Mouse (Mus musculus) embryonic facial prominence, embryonic 15.5 days (tissue): ENCODE results near the gene Ccsap. TPM values are rescaled to one million over a fixed set of nuclear protein-coding genes. Genes with fewer than 3 reads are reported as not detected.

Experiments
- ATAC-seq: fragments of 200-750 bp; cut with Nextera tagmentation; 2 replicates; pipeline ENCODE4 v1.8.0; 2017; ENCODE audit warnings: low read depth, moderate TSS enrichment; ENCODE audit not compliant: insufficient number of reproducible peaks, low FRiP score, low TSS enrichment
- H3K27ac ChIP-seq: fragments of 300-500 bp; sonication (generic); replicated peaks from 2 replicates; pipeline ENCODE4 v1.5.1; 2015; ENCODE audit warnings: mild to moderate bottlenecking, inconsistent platforms
- H3K27me3 ChIP-seq: fragments of 300-500 bp; sonication (generic); 2 replicates; pipeline ENCODE4 v1.6.1; 2015; ENCODE audit warnings: inconsistent platforms
- H3K36me3 ChIP-seq: fragments of 300-500 bp; sonication (generic); 2 replicates; pipeline ENCODE4 v1.6.1; 2015; ENCODE audit warnings: mild to moderate bottlenecking, inconsistent platforms
- H3K4me1 ChIP-seq: fragments of 300-500 bp; sonication (generic); 2 replicates; pipeline ENCODE4 v1.6.1; 2015; ENCODE audit warnings: inconsistent platforms
- H3K4me2 ChIP-seq: fragments of 300-500 bp; sonication (generic); replicated peaks from 2 replicates; pipeline ENCODE4 v1.6.1; 2015; ENCODE audit warnings: mild to moderate bottlenecking, inconsistent platforms
- H3K4me3 ChIP-seq: fragments of 300-500 bp; sonication (generic); replicated peaks from 2 replicates; pipeline ENCODE4 v1.5.1; 2015; ENCODE audit warnings: mild to moderate bottlenecking, inconsistent platforms
- H3K9ac ChIP-seq: fragments of 300-500 bp; sonication (generic); 2 replicates; pipeline ENCODE4 v1.6.1; 2015; ENCODE audit warnings: inconsistent platforms
- H3K9me3 ChIP-seq: fragments of 300-500 bp; sonication (generic); replicated peaks from 2 replicates; pipeline ENCODE4 v1.6.1; 2016; ENCODE audit warnings: inconsistent platforms
- WGBS: fragments of 180-500 bp; shearing (Covaris S2); methylation state at CpG from one replicate; pipeline ENCODE4 v1.1.7; 2015; 5-methylcytosine and 5-hydroxymethylcytosine counted together
- polyA plus RNA-seq: library from polyadenylated mRNA; unstranded; fragments of >200 nt; fragmentation: Nextera tagmentation; extraction: Ambion mirVana; gene quantifications from 2 replicates; pipeline ENCODE4 v1.2.1, GENCODE M21; 2015

Gene Ccsap
- polyA plus RNA-seq, 1 experiment from 2014 or later: 6.5 TPM

GRCm38 (mm10) chr8:123854252-123854651 is 5.8 kb downstream of the Ccsap start:
- H3K4me2 ChIP-seq: no peak overlapping the region
- WGBS: 68% methylated on average over 1 of the region's 1 CpGs

GRCm38 (mm10) chr8:123851590-123851989 is 8.4 kb downstream of the Ccsap start:
- H3K27me3 ChIP-seq: no peaks in the 10 kb centered on the region
- no peaks in the 10 kb centered on the region for H3K9me3 ChIP-seq
- H3K4me2 ChIP-seq: no peak overlapping the region
- no peak overlapping the region for H3K27ac ChIP-seq
- WGBS: 68% methylated on average over 5 of the region's 5 CpGs
- H3K4me3 ChIP-seq: no peak overlapping the region
- H3K36me3 ChIP-seq: no peaks in the 10 kb centered on the region
- H3K4me1 ChIP-seq: no peaks in the 10 kb centered on the region
- no peak overlapping the region for H3K9ac ChIP-seq
- ATAC-seq: no peak

More at GRCm38 (mm10) chr8:123854252-123854651, 5.8 kb downstream of the Ccsap start:
- H3K4me3 ChIP-seq: no peak overlapping the region
- H3K27me3 ChIP-seq: no peaks in the 10 kb centered on the region
- peaks cover 10% of the 10 kb centered on the region for H3K4me1 ChIP-seq
- H3K9ac ChIP-seq: no peak overlapping the region
- no peak overlapping the region for H3K27ac ChIP-seq
- H3K9me3 ChIP-seq: no peaks in the 10 kb centered on the region
- ATAC-seq: no peak
- no peaks in the 10 kb centered on the region for H3K36me3 ChIP-seq

GRCm38 (mm10) chr8:123849352-123849751 is 10.7 kb downstream of the Ccsap start:
- Histone ChIP-seq H3K4me1 (0 out of 2 replicates have a peak, but pooled peaks cover 2% of the 10 kb centered on the region), H3K36me3 (no peaks in the 10 kb centered on the region), H3K9me3 (no peaks in the 10 kb centered on the region), H3K4me2 (no peak overlapping the region), H3K27ac (no peak overlapping the region), H3K4me3 (no peak overlapping the region), H3K27me3 (no peaks in the 10 kb centered on the region), H3K9ac (no peak overlapping the region)
- 83% methylated on average over 4 of the region's 4 CpGs for WGBS
- no peak for ATAC-seq

GRCm38 (mm10) chr8:123847546-123847945 is 12.5 kb downstream of the Ccsap start:
- H3K36me3 ChIP-seq: no peaks in the 10 kb centered on the region
- 59% methylated on average over 3 of the region's 3 CpGs for WGBS
- no peak for ATAC-seq
- H3K4me2 ChIP-seq: no peak overlapping the region
- H3K27ac ChIP-seq: no peak overlapping the region
- H3K4me3 ChIP-seq: no peak overlapping the region
- H3K4me1 ChIP-seq: 0 out of 2 replicates have a peak, but pooled peaks cover 2% of the 10 kb centered on the region
- no peaks in the 10 kb centered on the region for H3K27me3 ChIP-seq
- no peaks in the 10 kb centered on the region for H3K9me3 ChIP-seq
- H3K9ac ChIP-seq: no peak overlapping the region

- Histone ChIP-seq H3K9me3 (no peaks in the 10 kb centered on the region), H3K4me1 (0 out of 2 replicates have a peak, but pooled peaks cover 2% of the 10 kb centered on the region), H3K36me3 (no peaks in the 10 kb centered on the region), H3K27me3 (no peaks in the 10 kb centered on the region), H3K9ac (no peak overlapping the region), H3K27ac (no peak overlapping the region), H3K4me3 (no peak overlapping the region), H3K4me2 (no peak overlapping the region)
- WGBS: 85% methylated on average over 12 of the region's 12 CpGs
- no peak for ATAC-seq
These were observed 13.5 kb downstream of the Ccsap start for GRCm38 (mm10) chr8:123846509-123846908.

GRCm38 (mm10) chr8:123845991-123846390 is 14.0 kb downstream of the Ccsap start:
- H3K4me3 ChIP-seq: no peak overlapping the region
- 92% methylated on average over 10 of the region's 10 CpGs for whole genome bisulfite sequencing
- H3K27ac ChIP-seq: no peak overlapping the region
- H3K4me1 ChIP-seq: 0 out of 2 replicates have a peak, but pooled peaks cover 2% of the 10 kb centered on the region
- H3K27me3 ChIP-seq: no peaks in the 10 kb centered on the region
- no peak overlapping the region for H3K9ac ChIP-seq
- ATAC-seq: 0 out of 2 replicates have a peak, but pooled peaks have one; percentile 25
- H3K9me3 ChIP-seq: no peaks in the 10 kb centered on the region
- H3K36me3 ChIP-seq: no peaks in the 10 kb centered on the region
- H3K4me2 ChIP-seq: no peak overlapping the region

GRCm38 (mm10) chr8:123845114-123845513 is 14.9 kb downstream of the Ccsap start:
- H3K9me3 ChIP-seq: no peaks in the 10 kb centered on the region
- H3K27me3 ChIP-seq: no peaks in the 10 kb centered on the region
- 0 out of 2 replicates have a peak, but pooled peaks cover 2% of the 10 kb centered on the region for H3K4me1 ChIP-seq
- ATAC-seq: no peak
- no peak overlapping the region for H3K9ac ChIP-seq
- H3K27ac ChIP-seq: no peak overlapping the region
- H3K4me2 ChIP-seq: no peak overlapping the region
- H3K36me3 ChIP-seq: no peaks in the 10 kb centered on the region
- no peak overlapping the region for H3K4me3 ChIP-seq
- 84% methylated on average over 13 of the region's 13 CpGs for whole genome bisulfite sequencing

- no peaks in the 10 kb centered on the region for H3K36me3 ChIP-seq
- WGBS: 56% methylated on average over 7 of the region's 7 CpGs
- H3K27me3 ChIP-seq: no peaks in the 10 kb centered on the region
- no peak for ATAC-seq
- no peaks in the 10 kb centered on the region for H3K9me3 ChIP-seq
- H3K4me2 ChIP-seq: no peak overlapping the region
- no peak overlapping the region for H3K27ac ChIP-seq
- no peak overlapping the region for H3K4me3 ChIP-seq
- no peak overlapping the region for H3K9ac ChIP-seq
- H3K4me1 ChIP-seq: 0 out of 2 replicates have a peak, but pooled peaks cover 2% of the 10 kb centered on the region
These were observed 15.7 kb downstream of the Ccsap start for GRCm38 (mm10) chr8:123844341-123844740.

GRCm38 (mm10) chr8:123842086-123842485 is 17.9 kb downstream of the Ccsap start:
- ATAC-seq: no peak
- no peaks in the 10 kb centered on the region for H3K9me3 ChIP-seq
- 76% methylated on average over 12 of the region's 12 CpGs for WGBS
- H3K4me1 ChIP-seq: 0 out of 2 replicates have a peak, but pooled peaks cover 2% of the 10 kb centered on the region
- no peak overlapping the region for H3K27ac ChIP-seq
- H3K27me3 ChIP-seq: no peaks in the 10 kb centered on the region
- peaks cover 7% of the 10 kb centered on the region for H3K36me3 ChIP-seq
- no peak overlapping the region for H3K4me2 ChIP-seq
- H3K4me3 ChIP-seq: no peak overlapping the region
- no peak overlapping the region for H3K9ac ChIP-seq

GRCm38 (mm10) chr8:123840578-123841345 is 19.2 kb downstream of the Ccsap start:
- H3K4me2 ChIP-seq: no peak overlapping the region
- 87% methylated on average over 15 of the region's 15 CpGs for WGBS
- peaks cover 12% of the 10 kb centered on the region for H3K36me3 ChIP-seq
- ATAC-seq: no peak
- no peak overlapping the region for H3K4me3 ChIP-seq
- no peaks in the 10 kb centered on the region for H3K27me3 ChIP-seq
- H3K9ac ChIP-seq: no peak overlapping the region
- H3K9me3 ChIP-seq: no peaks in the 10 kb centered on the region
- no peak overlapping the region for H3K27ac ChIP-seq
- H3K4me1 ChIP-seq: 0 out of 2 replicates have a peak, but pooled peaks cover 2% of the 10 kb centered on the region

- H3K4me1 ChIP-seq: no peaks in the 10 kb centered on the region
- H3K9ac ChIP-seq: no peak overlapping the region
- no peak overlapping the region for H3K4me2 ChIP-seq
- no peaks in the 10 kb centered on the region for H3K9me3 ChIP-seq
- H3K36me3 ChIP-seq: peaks cover 33% of the 10 kb centered on the region
- no peaks in the 10 kb centered on the region for H3K27me3 ChIP-seq
- no peak overlapping the region for H3K4me3 ChIP-seq
- WGBS: 63% methylated on average over 9 of the region's 9 CpGs
- no peak overlapping the region for H3K27ac ChIP-seq
- ATAC-seq: no peak
These were observed 21.5 kb downstream of the Ccsap start for GRCm38 (mm10) chr8:123838496-123838895.
